Mouse (Mus musculus) midbrain, embryonic 16.5 days (tissue): ENCODE results near the gene Nhp2. TPM values are rescaled to one million over a fixed set of nuclear protein-coding genes. Genes with fewer than 3 reads are reported as not detected.

Experiments
- ATAC-seq: fragments of 200-750 bp; cut with Nextera tagmentation; 2 replicates; pipeline ENCODE4 v1.8.0; 2017; ENCODE audit warnings: moderate TSS enrichment
- H3K27ac ChIP-seq: fragments of 300-500 bp; sonication (generic); 2 replicates; pipeline ENCODE4 v1.5.1; 2014; ENCODE audit warnings: mild to moderate bottlenecking, low read length, mixed read lengths
- H3K27me3 ChIP-seq: fragments of 300-500 bp; sonication (generic); 2 replicates; pipeline ENCODE4 v1.6.1; 2014; ENCODE audit warnings: low read depth, low read length, mixed read lengths; ENCODE audit not compliant: control insufficient read depth, insufficient read depth
- H3K36me3 ChIP-seq: fragments of 300-500 bp; sonication (generic); 2 replicates; pipeline ENCODE4 v1.6.1; 2014; ENCODE audit warnings: mild to moderate bottlenecking, low read length, moderate library complexity, mixed read lengths; ENCODE audit not compliant: control insufficient read depth, insufficient read depth
- H3K4me1 ChIP-seq: fragments of 300-500 bp; sonication (generic); 2 replicates; pipeline ENCODE4 v1.6.1; 2014; ENCODE audit warnings: mild to moderate bottlenecking, low read length, mixed read lengths; ENCODE audit not compliant: control insufficient read depth, insufficient read depth
- H3K4me2 ChIP-seq: fragments of 300-500 bp; sonication (generic); 2 replicates; pipeline ENCODE4 v1.6.1; 2014; ENCODE audit warnings: mild to moderate bottlenecking, low read length, mixed read lengths
- H3K4me3 ChIP-seq: fragments of 300-500 bp; sonication (generic); 2 replicates; pipeline ENCODE4 v1.5.1; 2014; ENCODE audit warnings: low read depth, mild to moderate bottlenecking, low read length, moderate library complexity, mixed read lengths
- H3K9ac ChIP-seq: fragments of 300-500 bp; sonication (generic); 2 replicates; pipeline ENCODE4 v1.6.1; 2014; ENCODE audit warnings: low read depth, low read length, mixed read lengths
- H3K9me3 ChIP-seq: fragments of 300-500 bp; sonication (generic); replicated peaks from 2 replicates; pipeline ENCODE4 v1.6.1; 2014; ENCODE audit warnings: mild to moderate bottlenecking, low read length, mixed read lengths; ENCODE audit not compliant: control insufficient read depth, poor library complexity, severe bottlenecking
- WGBS: fragments of 180-500 bp; shearing (Covaris S2); extraction: QIAGEN DNeasy Blood & Tissue Kit; methylation state at CpG from one replicate; pipeline ENCODE4 v1.1.7; 2014; 5-methylcytosine and 5-hydroxymethylcytosine counted together
- polyA plus RNA-seq: library from polyadenylated mRNA; unstranded; fragments of >200 nt; fragmentation: Nextera tagmentation; extraction: Ambion mirVana; gene quantifications from 2 replicates; pipeline ENCODE4 v1.2.1, GENCODE M21; 2015

The Nhp2 gene
- polyA plus RNA-seq, 1 experiment from 2014 or later = 83.7 TPM

DNA sequence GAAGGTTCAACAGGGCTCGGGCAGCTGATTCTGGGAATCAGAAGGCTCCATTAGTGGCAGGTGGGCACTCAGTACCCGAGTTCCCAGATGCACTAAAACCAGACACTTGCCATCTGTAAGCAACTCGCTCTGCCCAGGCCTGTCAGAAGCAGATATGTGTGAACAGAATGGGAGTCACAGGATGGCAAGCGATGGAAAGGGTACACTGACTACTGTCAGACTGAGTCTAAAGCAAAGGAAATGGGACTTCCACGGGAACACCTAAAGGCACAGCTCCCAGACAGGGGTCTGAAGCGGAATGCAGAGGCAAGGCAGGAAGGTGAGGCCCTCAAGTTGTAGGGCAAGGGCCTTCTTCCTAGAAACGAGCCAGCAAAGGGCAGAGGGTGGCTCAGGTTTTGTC, 26.7 kb downstream of the Nhp2 start:
- no peak for ATAC-seq
- Histone ChIP-seq H3K27ac (no peak overlapping the region), H3K4me2 (no peak overlapping the region), H3K36me3 (peaks cover 5% of the 10 kb centered on the region), H3K4me1 (peaks cover 14% of the 10 kb centered on the region), H3K9ac (no peak overlapping the region), H3K27me3 (peaks cover 6% of the 10 kb centered on the region; the same call in 1 of the 2 replicates), H3K4me3 (no peak overlapping the region), H3K9me3 (no peaks in the 10 kb centered on the region)
- WGBS = 88% methylated on average over 7 of the region's 7 CpGs

DNA sequence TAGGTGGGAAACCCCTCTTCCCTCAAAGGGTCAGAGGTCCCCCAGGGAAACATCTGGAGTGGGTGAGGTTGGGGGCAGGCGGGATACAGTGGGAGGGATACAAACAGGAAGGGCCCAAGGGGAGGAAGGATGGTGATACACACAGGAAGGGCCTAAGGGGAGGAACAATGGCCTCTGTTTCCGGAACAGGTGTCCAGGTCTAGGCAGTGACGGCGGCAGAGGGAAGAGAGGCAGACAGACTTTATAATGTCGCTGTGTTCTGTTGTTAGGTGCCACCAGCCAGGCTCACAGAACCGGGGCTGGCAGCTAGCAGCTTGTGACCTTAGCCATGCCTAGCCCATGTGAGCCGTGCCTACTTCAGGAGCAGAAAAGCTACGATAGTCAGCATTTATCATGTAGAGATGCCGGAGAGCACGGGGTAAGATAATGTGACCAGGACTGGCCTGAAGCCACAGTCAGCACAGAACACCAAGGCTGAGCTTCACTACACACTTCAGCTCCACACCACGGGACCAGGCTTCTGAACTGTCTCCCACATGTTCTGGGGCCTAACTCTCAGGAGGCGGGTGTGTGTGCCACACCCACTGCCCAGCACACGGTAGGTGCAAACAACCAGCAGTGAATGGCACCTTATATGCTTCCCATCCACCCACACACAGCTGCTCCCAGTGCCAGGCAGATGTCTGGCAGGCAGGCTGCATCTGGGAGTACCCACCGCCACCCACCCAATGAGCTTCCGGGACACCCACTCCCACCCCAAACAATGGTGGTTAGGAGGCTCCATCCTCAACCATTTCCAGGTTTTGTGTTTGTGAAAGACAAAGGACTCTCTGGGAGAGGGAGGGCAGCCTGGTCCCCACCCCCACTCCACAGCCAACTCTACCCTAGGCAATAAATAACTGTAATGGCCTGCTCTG, 27.5 kb downstream of the Nhp2 start:
- no peak for ATAC-seq
- no peaks in the 10 kb centered on the region for H3K9me3 ChIP-seq
- H3K27me3 ChIP-seq = peaks cover 6% of the 10 kb centered on the region; the same call in 1 of the 2 replicates
- no peak overlapping the region for H3K9ac ChIP-seq
- H3K4me2 ChIP-seq = no peak overlapping the region
- H3K4me1 ChIP-seq = peaks cover 14% of the 10 kb centered on the region
- no peak overlapping the region for H3K27ac ChIP-seq
- H3K36me3 ChIP-seq = peaks cover 5% of the 10 kb centered on the region
- no peak overlapping the region for H3K4me3 ChIP-seq
- WGBS = 90% methylated on average over 15 of the region's 15 CpGs

DNA sequence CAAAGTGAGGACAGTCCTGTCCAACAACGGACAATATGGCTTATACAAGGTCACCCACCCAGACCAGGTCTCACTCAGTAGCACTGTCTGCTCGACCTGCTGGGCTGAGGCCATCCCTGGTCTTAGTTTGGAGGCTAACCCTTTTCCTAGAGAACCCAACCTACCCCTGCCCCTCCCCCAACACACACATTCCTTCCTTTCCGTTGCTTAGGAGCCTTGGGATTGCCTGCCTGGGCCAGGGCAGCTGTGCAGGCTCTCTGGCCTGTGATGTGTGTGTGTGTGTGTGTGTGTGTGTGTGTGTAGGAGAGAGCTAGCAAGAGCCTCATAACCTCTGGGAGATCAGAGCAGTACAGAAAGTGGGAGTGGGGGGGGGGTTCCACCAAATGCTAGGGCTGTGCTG, 29.0 kb downstream of the Nhp2 start:
- Histone ChIP-seq H3K4me2 (peak overlapping the region; percentile 95; the same call in 1 of the 2 replicates), H3K9me3 (no peaks in the 10 kb centered on the region), H3K4me1 (peaks cover 14% of the 10 kb centered on the region), H3K27ac (no peak overlapping the region), H3K36me3 (peaks cover 5% of the 10 kb centered on the region), H3K9ac (peak overlapping the region; percentile 4; the same call in 1 of the 2 replicates), H3K4me3 (no peak overlapping the region), H3K27me3 (peaks cover 6% of the 10 kb centered on the region; the same call in 1 of the 2 replicates)
- no peak for ATAC-seq
- WGBS = 11% methylated on average over 3 of the region's 3 CpGs

DNA sequence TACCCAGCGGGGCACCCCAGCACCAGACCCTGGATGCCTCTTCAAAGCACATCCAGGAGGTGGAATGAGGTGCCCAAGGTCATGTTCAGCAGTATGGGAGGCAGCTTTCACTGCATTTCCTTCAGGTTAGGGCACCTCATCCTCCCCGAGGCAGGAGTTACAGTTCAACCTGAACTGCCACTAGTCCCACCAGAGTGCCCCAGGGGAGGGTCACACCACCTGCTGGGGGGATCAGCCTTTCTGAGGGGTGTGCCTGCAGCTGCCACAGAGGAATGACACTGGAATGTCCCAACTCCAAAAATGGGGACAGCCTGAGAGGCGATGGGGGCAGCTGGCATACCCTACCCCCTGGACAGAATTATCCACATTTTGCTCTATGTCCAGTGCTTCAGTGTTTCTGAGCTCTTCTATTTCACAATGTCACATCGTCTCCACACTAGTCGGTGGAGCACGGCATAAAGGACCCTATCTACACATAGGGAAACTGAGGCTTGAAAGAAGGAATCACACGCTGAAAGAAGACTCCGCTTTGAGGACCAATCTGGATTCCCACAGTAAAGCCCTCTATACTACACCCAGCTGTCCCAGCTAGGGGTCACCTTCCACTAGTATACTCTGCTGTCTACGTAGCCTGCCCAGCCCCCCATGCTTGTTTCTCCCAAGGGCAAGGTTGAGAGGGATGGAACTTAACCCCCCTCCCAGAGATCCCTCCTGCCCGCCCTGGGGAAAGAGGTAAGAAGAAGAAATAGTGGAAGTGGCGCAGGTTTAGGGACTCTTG, 29.8 kb downstream of the Nhp2 start:
- ATAC-seq = no peak
- 27% methylated on average over 11 of the region's 11 CpGs for WGBS

DNA sequence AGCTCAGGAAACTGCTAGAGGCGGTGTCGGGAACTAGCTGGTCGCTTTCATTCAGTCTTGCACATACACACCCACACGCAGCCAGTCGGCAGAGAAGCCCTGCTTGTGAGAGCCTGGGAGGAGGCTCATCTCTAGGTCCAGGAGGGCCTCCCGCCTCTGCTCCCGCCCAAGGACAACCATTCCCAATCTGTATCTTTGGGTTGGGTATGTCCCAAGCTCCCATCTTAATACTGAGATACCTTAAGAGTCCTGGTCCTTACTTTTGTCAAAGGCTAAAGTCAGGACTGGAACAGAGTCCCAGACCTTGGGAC, 30.3 kb downstream of the Nhp2 start:
- WGBS = 7% methylated on average over 7 of the region's 7 CpGs
- Histone ChIP-seq H3K9ac (peak overlapping the region; percentile 82), H3K4me3 (peak overlapping the region; percentile 77), H3K27me3 (peaks cover 6% of the 10 kb centered on the region; the same call in 1 of the 2 replicates), H3K36me3 (peaks cover 3% of the 10 kb centered on the region), H3K4me2 (peak overlapping the region; percentile 95), H3K4me1 (peaks cover 14% of the 10 kb centered on the region), H3K27ac (no peak overlapping the region), H3K9me3 (no peaks in the 10 kb centered on the region)
- no peak for ATAC-seq

More for the DNA sequence above, 29.8 kb downstream of the Nhp2 start:
- Histone ChIP-seq H3K9ac (peak overlapping the region; percentile 82), H3K27me3 (peaks cover 6% of the 10 kb centered on the region; the same call in 1 of the 2 replicates), H3K36me3 (peaks cover 3% of the 10 kb centered on the region), H3K4me2 (peak overlapping the region; percentile 95), H3K9me3 (no peaks in the 10 kb centered on the region), H3K27ac (no peak overlapping the region), H3K4me1 (peaks cover 14% of the 10 kb centered on the region), H3K4me3 (peak overlapping the region; percentile 77)

DNA sequence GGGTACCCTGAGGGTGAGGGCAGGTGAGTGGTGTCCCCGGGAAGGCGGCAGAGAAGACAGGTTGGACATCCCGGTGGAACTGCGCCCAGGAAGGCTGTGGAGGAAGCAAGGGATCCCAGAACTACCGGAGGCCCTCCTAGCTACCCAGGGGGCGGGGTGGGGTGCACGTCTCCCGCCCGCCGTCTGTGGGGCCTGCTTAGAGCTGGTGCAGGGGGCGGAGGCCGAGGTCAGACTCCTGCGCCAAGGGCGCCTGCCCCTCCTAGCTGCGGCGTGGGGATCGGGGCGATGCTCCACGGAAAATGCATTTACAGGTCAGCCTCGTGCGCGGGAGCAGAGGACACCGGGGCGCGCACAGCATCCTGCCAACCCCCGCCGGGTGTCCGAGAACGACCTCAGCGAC, 30.7 kb downstream of the Nhp2 start:
- WGBS = 2% methylated on average over 28 of the region's 30 CpGs
- Histone ChIP-seq H3K27me3 (peaks cover 6% of the 10 kb centered on the region; the same call in 1 of the 2 replicates), H3K4me1 (peaks cover 14% of the 10 kb centered on the region), H3K9ac (peak overlapping the region; percentile 82), H3K9me3 (no peaks in the 10 kb centered on the region), H3K36me3 (peaks cover 2% of the 10 kb centered on the region), H3K4me2 (peak overlapping the region; percentile 95), H3K4me3 (peak overlapping the region; percentile 77), H3K27ac (no peak overlapping the region; the same call in 1 of the 2 replicates)
- peak; percentile 43; the same call in 1 of the 2 replicates for ATAC-seq

DNA sequence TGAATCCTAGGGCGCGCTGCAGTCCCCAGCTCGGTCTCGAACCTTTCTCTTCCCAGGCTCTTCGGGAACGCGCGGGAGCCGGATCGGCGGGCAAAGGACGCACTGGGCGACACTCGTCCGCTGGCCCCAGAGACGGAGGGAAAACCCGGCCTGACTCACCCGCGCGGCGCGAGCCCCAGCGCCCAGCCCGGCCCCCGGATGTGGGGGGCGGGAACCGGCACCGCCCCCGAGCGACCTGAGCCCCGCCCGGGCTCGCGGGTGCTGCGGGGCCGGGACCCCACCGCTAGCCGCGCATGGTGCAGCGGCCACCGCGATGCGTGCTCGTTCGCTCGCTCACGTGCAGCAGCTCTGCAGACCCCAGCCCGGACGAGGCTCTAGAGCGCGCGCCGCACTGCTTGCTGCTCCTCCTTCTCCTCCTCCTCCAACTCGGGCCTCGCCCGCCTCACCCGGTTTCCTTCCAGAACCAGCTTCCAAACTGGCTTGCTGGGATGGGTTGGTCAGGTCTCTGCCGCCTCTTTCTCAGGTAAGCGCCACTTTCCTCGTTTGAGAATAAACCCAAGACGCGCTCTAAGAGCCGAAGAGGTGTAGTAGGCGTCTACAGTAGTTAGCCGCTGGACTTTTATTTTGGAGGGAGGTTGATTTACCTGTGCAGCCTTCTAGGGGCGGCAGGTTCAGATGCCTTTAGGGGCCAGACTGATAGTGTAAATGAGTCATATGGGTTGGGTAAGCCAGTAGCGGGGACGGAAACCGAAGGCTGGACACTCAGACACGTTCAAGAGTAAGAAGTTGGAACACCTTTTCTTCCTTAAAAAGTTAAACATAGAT, 31.4 kb downstream of the Nhp2 start, which contains the start of the genes N4bp3 and D930048N14Rik:
Gene N4bp3, minus strand, starts transcription at position 152 of the 825 bp plus-strand sequence.
Gene D930048N14Rik, plus strand, starts transcription at position 264 of the 825 bp plus-strand sequence.
- WGBS = 2% methylated on average over 57 of the region's 70 CpGs
- Histone ChIP-seq H3K4me2 (peak within 1 kb of the TSS; percentile 95), H3K9me3 (no peaks in the 10 kb centered on the region), H3K4me3 (peak within 1 kb of the TSS; percentile 77), H3K4me1 (peaks cover 14% of the 10 kb centered on the region), H3K36me3 (no peaks in the 10 kb centered on the region), H3K27ac (no peak within 1 kb of the TSS; the same call in 1 of the 2 replicates), H3K9ac (peak within 1 kb of the TSS; percentile 82), H3K27me3 (peaks cover 6% of the 10 kb centered on the region; the same call in 1 of the 2 replicates)
- ATAC-seq = peak; percentile 80

DNA sequence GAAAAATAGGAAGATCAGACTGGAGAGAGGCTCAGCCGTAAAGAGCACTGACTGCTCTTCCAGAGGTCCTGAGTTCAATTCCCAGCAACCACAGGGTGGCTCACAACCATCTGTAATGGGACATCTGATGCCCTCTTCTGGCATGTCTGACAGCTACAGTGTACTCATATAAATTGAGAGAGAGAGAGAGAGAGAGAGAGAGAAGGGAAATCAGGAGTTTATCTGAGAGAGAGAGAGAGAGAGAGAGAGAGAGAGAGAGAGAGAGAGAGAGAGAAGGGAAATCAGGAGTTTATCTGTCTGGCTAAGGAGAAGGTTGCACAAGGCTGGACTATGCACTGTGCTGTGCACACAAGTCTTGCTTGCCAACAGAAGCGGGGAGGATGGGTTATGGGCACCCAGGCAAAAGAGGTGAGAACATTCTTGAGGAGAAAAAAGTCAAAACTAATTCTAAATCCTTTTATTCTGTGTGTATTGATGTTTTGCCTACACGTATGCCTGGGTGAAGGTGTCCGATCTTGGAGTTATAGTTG, 33.4 kb downstream of the Nhp2 start:
- Histone ChIP-seq H3K36me3 (no peaks in the 10 kb centered on the region), H3K9me3 (no peaks in the 10 kb centered on the region), H3K9ac (no peak overlapping the region), H3K4me2 (no peak overlapping the region), H3K4me1 (peaks cover 14% of the 10 kb centered on the region), H3K27ac (no peak overlapping the region), H3K27me3 (peaks cover 6% of the 10 kb centered on the region; the same call in 1 of the 2 replicates), H3K4me3 (no peak overlapping the region)
- 90% methylated on average over 4 of the region's 4 CpGs for WGBS
- ATAC-seq = no peak
